Mouse (Mus musculus) intestine, postnatal 0 days (tissue): ENCODE data around the gene Pou3f3. TPM values are rescaled to one million over a fixed set of nuclear protein-coding genes. Genes with fewer than 3 reads are reported as not detected.
A peak's percentile ranks its signal among the peaks of the same experiment; 100 is the strongest.

Source experiments
- ATAC-seq: fragments of 200-750 bp; cut with Nextera tagmentation; 2 replicates; pipeline ENCODE4 v1.8.0; 2017; ENCODE audit warnings: mild to moderate bottlenecking, moderate TSS enrichment, moderate library complexity
- H3K27ac ChIP-seq: fragments of 300-500 bp; sonication (generic); 2 replicates; pipeline ENCODE4 v1.5.1; 2014; ENCODE audit warnings: mild to moderate bottlenecking, low read depth, low read length, moderate library complexity
- H3K27me3 ChIP-seq: fragments of 300-500 bp; sonication (generic); replicated peaks from 2 replicates; pipeline ENCODE4 v1.6.1; 2014; ENCODE audit warnings: low read length, mixed read lengths; ENCODE audit not compliant: control insufficient read depth, insufficient read depth
- H3K36me3 ChIP-seq: fragments of 300-500 bp; sonication (generic); 2 replicates; pipeline ENCODE4 v1.6.1; 2014; ENCODE audit warnings: mild to moderate bottlenecking, moderate library complexity; ENCODE audit not compliant: control insufficient read depth, insufficient read depth
- H3K4me1 ChIP-seq: fragments of 300-500 bp; sonication (generic); replicated peaks from 2 replicates; pipeline ENCODE4 v1.6.1; 2014; ENCODE audit warnings: antibody characterized with exemption, low read length, mixed read lengths; ENCODE audit not compliant: control insufficient read depth, insufficient read depth
- H3K4me2 ChIP-seq: fragments of 300-500 bp; sonication (generic); replicated peaks from 2 replicates; pipeline ENCODE4 v1.6.1; 2014; ENCODE audit warnings: low read depth, mild to moderate bottlenecking, moderate library complexity
- H3K4me3 ChIP-seq: fragments of 300-500 bp; sonication (generic); 2 replicates; pipeline ENCODE4 v1.5.1; 2014; ENCODE audit warnings: low read depth, low read length
- H3K9ac ChIP-seq: fragments of 300-500 bp; sonication (generic); 2 replicates; pipeline ENCODE4 v1.6.1; 2014; ENCODE audit warnings: mild to moderate bottlenecking, low read depth, low read length
- H3K9me3 ChIP-seq: fragments of 300-500 bp; sonication (generic); 2 replicates; pipeline ENCODE4 v1.6.1; 2016; ENCODE audit warnings: mixed run types; ENCODE audit not compliant: control insufficient read depth
- CTCF ChIP-seq: sonication (generic); IDR thresholded peaks from 2 replicates; pipeline ENCODE4 v1.5.1; 2016; ENCODE audit warnings: low read depth, mild to moderate bottlenecking, control low read depth, antibody characterized with exemption, moderate library complexity
- WGBS: fragments of 180-500 bp; shearing (Covaris S2); extraction: QIAGEN DNeasy Blood & Tissue Kit; methylation state at CpG from one replicate; pipeline ENCODE4 v1.1.7; 2014; 5-methylcytosine and 5-hydroxymethylcytosine counted together
- polyA plus RNA-seq: library from polyadenylated mRNA; unstranded; fragments of >200 nt; fragmentation: Nextera tagmentation; extraction: Ambion mirVana; gene quantifications from 2 replicates; pipeline ENCODE4 v1.2.1, GENCODE M21; 2015

Gene Pou3f3
- polyA plus RNA-seq, 1 experiment from 2014 or later, result 0.14 TPM

- no peak for ATAC-seq
- no peak overlapping the region for H3K4me3 ChIP-seq
- TF ChIP-seq CTCF, result no peak
- WGBS, result 4% methylated on average over 4 of the region's 4 CpGs
- H3K9me3 ChIP-seq, result no peaks in the 10 kb centered on the region
- H3K9ac ChIP-seq, result no peak overlapping the region
- no peaks in the 10 kb centered on the region for H3K4me1 ChIP-seq
- H3K4me2 ChIP-seq, result no peak overlapping the region
- no peaks in the 10 kb centered on the region for H3K36me3 ChIP-seq
- H3K27me3 ChIP-seq, result peaks cover 91% of the 10 kb centered on the region
- no peak overlapping the region for H3K27ac ChIP-seq
These were observed 16.7 kb downstream of the Pou3f3 start for GRCm38 (mm10) chr1:42712311-42712690.

DNA sequence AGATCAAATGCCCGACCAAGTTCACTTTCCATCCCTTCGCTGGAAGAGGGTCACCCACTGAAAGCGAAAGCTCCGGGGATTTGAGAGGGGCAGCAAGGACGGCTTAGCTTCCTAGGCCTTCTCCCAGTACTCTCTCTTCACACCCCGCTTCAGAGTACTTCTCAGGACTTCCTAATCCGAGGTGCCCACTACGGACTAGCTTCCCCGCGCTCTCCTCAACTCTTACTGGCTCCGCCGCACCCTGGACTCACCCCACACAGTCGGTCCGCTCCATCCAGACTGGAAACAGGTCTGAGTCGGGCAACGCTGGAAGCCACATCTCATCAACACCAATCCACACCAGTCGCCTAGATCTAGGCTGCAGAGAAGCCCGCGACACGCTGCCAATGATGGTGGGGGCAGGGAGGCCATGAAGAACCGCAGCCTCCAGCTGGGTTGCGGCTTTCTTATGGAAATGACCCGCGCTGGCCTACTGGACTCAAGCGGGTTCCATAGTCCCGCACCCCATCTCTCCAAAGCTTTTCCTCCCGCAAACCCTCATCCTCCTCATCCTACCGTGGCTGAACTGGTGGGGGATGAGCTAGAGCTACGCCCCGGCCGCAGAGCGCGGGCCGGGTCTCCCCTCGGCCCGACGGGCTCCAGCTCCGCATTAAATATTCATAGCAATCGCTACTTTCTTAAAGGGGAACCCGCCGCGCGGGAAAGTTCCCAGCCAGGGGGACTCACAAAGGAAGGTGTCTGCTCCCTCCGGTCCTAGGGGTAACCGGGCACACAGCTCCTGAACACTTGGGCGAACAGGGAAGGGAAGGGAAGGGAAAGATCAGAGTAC is 17.8 kb downstream of the Pou3f3 start:
- H3K4me3 ChIP-seq, result peak overlapping the region; percentile 44
- H3K27me3 ChIP-seq, result peaks cover 81% of the 10 kb centered on the region
- H3K4me2 ChIP-seq, result peak overlapping the region; percentile 68
- H3K9me3 ChIP-seq, result no peaks in the 10 kb centered on the region
- no peak for TF ChIP-seq CTCF
- no peaks in the 10 kb centered on the region for H3K36me3 ChIP-seq
- H3K9ac ChIP-seq, result no peak overlapping the region
- under 1% methylated on average over 46 of the region's 46 CpGs for WGBS
- H3K27ac ChIP-seq, result no peak overlapping the region
- ATAC-seq, result no peak
- no peaks in the 10 kb centered on the region for H3K4me1 ChIP-seq

DNA sequence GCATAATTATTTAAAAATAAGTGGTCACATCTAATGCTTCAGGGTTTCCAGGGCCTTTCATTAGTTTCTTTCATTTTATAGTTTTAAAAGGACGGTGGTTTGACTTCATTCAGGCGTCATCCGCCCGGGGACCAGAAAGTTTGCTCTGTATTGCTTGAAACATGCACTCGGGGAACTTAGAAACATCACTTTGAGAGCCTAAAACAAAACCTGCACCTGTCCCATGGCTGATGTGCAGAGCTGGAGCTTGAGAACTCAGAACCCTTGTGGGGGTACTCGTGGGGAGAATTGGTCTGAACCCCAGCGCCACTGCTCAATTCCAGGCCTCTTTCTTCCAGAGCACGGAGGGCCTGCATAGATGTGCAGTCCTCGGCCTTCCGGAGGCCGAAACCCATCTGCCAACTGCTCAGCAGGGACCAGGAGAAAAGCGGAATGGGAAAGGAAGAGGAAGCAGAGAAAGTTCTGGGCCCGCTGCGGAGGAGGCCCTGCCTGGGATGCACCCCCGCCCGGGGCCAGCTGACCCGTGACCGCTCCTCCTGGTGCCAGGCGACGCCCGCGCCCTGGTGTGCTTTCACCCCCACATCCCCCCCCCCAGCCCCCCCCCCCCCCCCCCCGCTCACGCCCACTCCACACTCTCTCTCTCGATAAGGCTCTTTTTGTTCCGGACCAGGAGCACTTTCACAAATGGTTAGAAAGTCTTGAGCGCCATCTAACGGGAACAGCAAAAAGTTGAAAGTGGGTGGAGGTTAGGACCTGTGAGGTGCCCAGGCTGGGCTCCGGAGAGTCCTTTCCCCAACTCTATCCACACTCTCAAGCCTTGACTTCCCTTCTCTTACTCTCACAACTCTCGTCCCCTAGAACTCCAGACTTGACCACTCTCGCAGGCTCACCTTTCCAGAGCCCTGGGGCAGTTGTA is 18.7 kb downstream of the Pou3f3 start:
- Histone ChIP-seq H3K9me3 (no peaks in the 10 kb centered on the region), H3K36me3 (no peaks in the 10 kb centered on the region), H3K4me1 (no peaks in the 10 kb centered on the region), H3K4me3 (peak overlapping the region; percentile 44), H3K4me2 (peak overlapping the region; percentile 68), H3K9ac (no peak overlapping the region), H3K27ac (no peak overlapping the region), H3K27me3 (peaks cover 76% of the 10 kb centered on the region)
- ATAC-seq, result peak; percentile 50; the same call in 1 of the 2 replicates
- peak; percentile 70 for TF ChIP-seq CTCF
- 3% methylated on average over 29 of the region's 31 CpGs for WGBS

GRCm38 (mm10) chr1:42718549-42718948 is 23.0 kb downstream of the Pou3f3 start:
- Histone ChIP-seq H3K9ac (no peak overlapping the region), H3K9me3 (no peaks in the 10 kb centered on the region), H3K36me3 (no peaks in the 10 kb centered on the region), H3K4me1 (no peaks in the 10 kb centered on the region), H3K4me3 (no peak overlapping the region), H3K27me3 (peaks cover 34% of the 10 kb centered on the region), H3K27ac (no peak overlapping the region), H3K4me2 (no peak overlapping the region)
- ATAC-seq, result no peak
- 0 out of 2 replicates have a peak, but pooled peaks have one; percentile 18 for TF ChIP-seq CTCF
- WGBS, result 37% methylated on average over 5 of the region's 5 CpGs

DNA sequence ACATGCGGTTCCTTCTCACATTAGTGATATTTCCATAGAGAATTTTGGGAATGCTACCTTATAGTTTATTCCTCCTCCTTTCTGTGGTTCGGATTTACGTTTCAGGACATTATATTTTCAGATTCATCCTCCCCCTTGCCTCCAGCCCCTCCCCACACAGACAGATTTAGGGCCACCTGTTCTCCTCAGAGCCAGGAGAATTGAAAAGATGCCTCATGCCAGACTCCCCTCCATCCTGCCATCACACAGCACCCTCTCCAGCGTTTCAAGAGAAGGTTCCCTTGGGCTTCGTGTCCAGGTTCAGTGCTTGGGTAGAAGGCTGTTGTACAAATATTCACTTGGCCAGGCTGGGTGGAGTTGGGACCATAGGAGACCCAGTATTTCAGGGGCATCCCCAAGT is 25.8 kb downstream of the Pou3f3 start:
- no peaks in the 10 kb centered on the region for H3K36me3 ChIP-seq
- no peak overlapping the region for H3K9ac ChIP-seq
- 65% methylated on average over 5 of the region's 5 CpGs for WGBS
- H3K27ac ChIP-seq, result no peak overlapping the region
- no peaks in the 10 kb centered on the region for H3K4me1 ChIP-seq
- TF ChIP-seq CTCF, result no peak
- no peaks in the 10 kb centered on the region for H3K9me3 ChIP-seq
- H3K4me2 ChIP-seq, result no peak overlapping the region
- no peak for ATAC-seq
- no peak overlapping the region for H3K4me3 ChIP-seq
- H3K27me3 ChIP-seq, result peaks cover 7% of the 10 kb centered on the region

DNA sequence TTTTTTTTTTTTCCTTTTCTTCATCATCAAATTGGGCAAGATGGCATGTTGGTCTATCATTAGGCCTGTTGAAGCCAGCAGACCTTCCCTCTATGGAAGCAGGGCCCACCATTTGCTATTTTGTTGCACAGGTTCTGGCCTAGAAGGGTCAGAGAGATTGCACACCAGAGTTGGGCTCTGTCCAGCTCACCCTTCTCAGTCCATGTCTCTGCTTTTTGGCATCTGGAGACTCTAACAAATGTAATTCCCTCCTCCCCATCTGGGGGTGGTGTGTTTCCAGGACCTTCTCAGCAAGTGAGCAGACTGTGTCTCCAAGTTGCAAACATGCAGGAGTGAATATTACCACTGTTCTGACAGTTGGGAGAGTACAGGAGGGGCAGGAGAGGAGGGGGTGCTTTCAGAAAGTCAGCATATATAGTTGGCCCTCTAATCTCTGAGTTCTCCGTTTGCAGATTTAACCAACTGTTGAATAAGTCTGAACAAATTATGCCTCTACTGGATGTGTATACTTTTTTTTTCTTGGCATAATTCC is 28.3 kb downstream of the Pou3f3 start:
- 0 out of 2 replicates have a peak, but pooled peaks cover under 1% of the 10 kb centered on the region for H3K27me3 ChIP-seq
- ATAC-seq, result no peak
- no peak overlapping the region for H3K27ac ChIP-seq
- no peak for TF ChIP-seq CTCF
- 83% methylated on average over 1 of the region's 1 CpGs for WGBS
- no peak overlapping the region for H3K4me2 ChIP-seq
- H3K9me3 ChIP-seq, result no peaks in the 10 kb centered on the region
- H3K4me3 ChIP-seq, result no peak overlapping the region
- H3K36me3 ChIP-seq, result no peaks in the 10 kb centered on the region
- no peaks in the 10 kb centered on the region for H3K4me1 ChIP-seq
- no peak overlapping the region for H3K9ac ChIP-seq
